Mouse (Mus musculus): ENCODE data around the gene Esrrg.

Gene Esrrg

GRCm38 (mm10) chr1:187611925-187612324 is 3.3 kb downstream of the Esrrg start:
- TF ChIP-seq GATA4 (IDR thresholded peaks at IDR 0.05; ENCODE audit: insufficient replicate concordance, low read length): no peak

GRCm38 (mm10) chr1:187613277-187613676 is 4.7 kb downstream of the Esrrg start:
- TF ChIP-seq GATA4 (IDR thresholded peaks at IDR 0.05; ENCODE audit: insufficient replicate concordance, low read length): no peak

- TF ChIP-seq GATA4 (IDR thresholded peaks at IDR 0.05; ENCODE audit: insufficient replicate concordance, low read length): no peak
Measured at GRCm38 (mm10) chr1:187623981-187624380, 15.4 kb downstream of the Esrrg start.

GRCm38 (mm10) chr1:187630361-187630760 is 21.8 kb downstream of the Esrrg start:
- TF ChIP-seq GATA4 (IDR thresholded peaks at IDR 0.05; ENCODE audit: insufficient replicate concordance, low read length): no peak

GRCm38 (mm10) chr1:187631486-187631885 is 22.9 kb downstream of the Esrrg start:
- no peak for TF ChIP-seq GATA4 (IDR thresholded peaks at IDR 0.05; ENCODE audit: insufficient replicate concordance, low read length)

- no peak for TF ChIP-seq GATA4 (IDR thresholded peaks at IDR 0.05; ENCODE audit: insufficient replicate concordance, low read length)
Measured at GRCm38 (mm10) chr1:187645258-187645657, 36.7 kb downstream of the Esrrg start.

- TF ChIP-seq GATA4 (IDR thresholded peaks at IDR 0.05; ENCODE audit: insufficient replicate concordance, low read length): no peak
Measured at GRCm38 (mm10) chr1:187648551-187648950, 40.0 kb downstream of the Esrrg start.

GRCm38 (mm10) chr1:187649871-187650270 is 41.3 kb downstream of the Esrrg start:
- no peak for TF ChIP-seq GATA4 (IDR thresholded peaks at IDR 0.05; ENCODE audit: insufficient replicate concordance, low read length)

- no peak for TF ChIP-seq GATA4 (IDR thresholded peaks at IDR 0.05; ENCODE audit: insufficient replicate concordance, low read length)
Measured at GRCm38 (mm10) chr1:187650786-187651687, 42.4 kb downstream of the Esrrg start.

GRCm38 (mm10) chr1:187651688-187652241 is 43.2 kb downstream of the Esrrg start:
- TF ChIP-seq GATA4 (IDR thresholded peaks at IDR 0.05; ENCODE audit: insufficient replicate concordance, low read length): no peak

GRCm38 (mm10) chr1:187652445-187652844 is 43.9 kb downstream of the Esrrg start:
- no peak for TF ChIP-seq GATA4 (IDR thresholded peaks at IDR 0.05; ENCODE audit: insufficient replicate concordance, low read length)

- peak; percentile 98 for TF ChIP-seq GATA4 (IDR thresholded peaks at IDR 0.05; ENCODE audit: insufficient replicate concordance, low read length)
Measured at GRCm38 (mm10) chr1:187653390-187653789, 44.8 kb downstream of the Esrrg start.

GRCm38 (mm10) chr1:187660963-187661362 is 52.4 kb downstream of the Esrrg start:
- no peak for TF ChIP-seq GATA4 (IDR thresholded peaks at IDR 0.05; ENCODE audit: insufficient replicate concordance, low read length)

- no peak for TF ChIP-seq GATA4 (IDR thresholded peaks at IDR 0.05; ENCODE audit: insufficient replicate concordance, low read length)
Measured at GRCm38 (mm10) chr1:187662083-187662609, 53.6 kb downstream of the Esrrg start.

- no peak for TF ChIP-seq GATA4 (IDR thresholded peaks at IDR 0.05; ENCODE audit: insufficient replicate concordance, low read length)
Measured at GRCm38 (mm10) chr1:187663376-187663775, 54.8 kb downstream of the Esrrg start.

GRCm38 (mm10) chr1:187664261-187664660 is 55.7 kb downstream of the Esrrg start:
- TF ChIP-seq GATA4 (IDR thresholded peaks at IDR 0.05; ENCODE audit: insufficient replicate concordance, low read length): no peak
